Mouse (Mus musculus): ENCODE measurements around the gene Tmem131. TPM values are rescaled to one million over a fixed set of nuclear protein-coding genes. Genes with fewer than 3 reads are reported as not detected.

Gene Tmem131
- polyA plus RNA-seq, 1 experiment, result 77.7 TPM

- TF ChIP-seq POLR2A (IDR thresholded peaks at IDR 0.05; ENCODE audit: insufficient read depth, low read length), result no peak
- no peak for TF ChIP-seq CTCF (IDR thresholded peaks at IDR 0.05; ENCODE audit: low read depth, low read length)
- TF ChIP-seq EP300 (IDR thresholded peaks at IDR 0.05; ENCODE audit: insufficient read depth, low read depth, low read length), result no peak
- H3K36me3 ChIP-seq (ENCODE audit: control insufficient read depth, insufficient read depth, low read length, poor library complexity, severe bottlenecking), result peaks cover 42% of the 10 kb centered on the region
- no peaks in the 10 kb centered on the region for H3K9me3 ChIP-seq (replicated peaks; ENCODE audit: control insufficient read depth, insufficient read depth, low read length, poor library complexity, severe bottlenecking)
- H3K27ac ChIP-seq (ENCODE audit: insufficient read depth, low read length), result no peak overlapping the region
- no peaks in the 10 kb centered on the region for H3K27me3 ChIP-seq (ENCODE audit: control insufficient read depth, insufficient read depth, low read length, poor library complexity, severe bottlenecking)
- H3K9ac ChIP-seq (ENCODE audit: low read depth, poor library complexity, severe bottlenecking), result no peak overlapping the region
- peaks cover 4% of the 10 kb centered on the region for H3K4me1 ChIP-seq (ENCODE audit: control insufficient read depth, insufficient read depth, low read length)
- no peak overlapping the region for H3K4me3 ChIP-seq (ENCODE audit: low read depth, low read length)
Measured at GRCm38 (mm10) chr1:36883805-36884204, 59.7 kb downstream of the Tmem131 start.

- TF ChIP-seq POLR2A (IDR thresholded peaks at IDR 0.05; ENCODE audit: insufficient read depth, low read length) (no peak), EP300 (IDR thresholded peaks at IDR 0.05; ENCODE audit: insufficient read depth, low read depth, low read length) (no peak), CTCF (IDR thresholded peaks at IDR 0.05; ENCODE audit: low read depth, low read length) (no peak)
Measured at GRCm38 (mm10) chr1:36879154-36879553, 64.3 kb downstream of the Tmem131 start.

GRCm38 (mm10) chr1:36877126-36877525, 66.3 kb downstream of the Tmem131 start:
- no peaks in the 10 kb centered on the region for H3K4me1 ChIP-seq (ENCODE audit: control insufficient read depth, insufficient read depth, low read length)
- H3K36me3 ChIP-seq (ENCODE audit: control insufficient read depth, insufficient read depth, low read length, poor library complexity, severe bottlenecking), result peaks cover 32% of the 10 kb centered on the region
- H3K27ac ChIP-seq (ENCODE audit: insufficient read depth, low read length), result no peak overlapping the region
- no peak for TF ChIP-seq CTCF (IDR thresholded peaks at IDR 0.05; ENCODE audit: low read depth, low read length)
- no peak for TF ChIP-seq POLR2A (IDR thresholded peaks at IDR 0.05; ENCODE audit: insufficient read depth, low read length)
- no peak for TF ChIP-seq EP300 (IDR thresholded peaks at IDR 0.05; ENCODE audit: insufficient read depth, low read depth, low read length)
- H3K9me3 ChIP-seq (replicated peaks; ENCODE audit: control insufficient read depth, insufficient read depth, low read length, poor library complexity, severe bottlenecking), result no peaks in the 10 kb centered on the region
- H3K4me3 ChIP-seq (ENCODE audit: low read depth, low read length), result no peak overlapping the region
- H3K27me3 ChIP-seq (ENCODE audit: control insufficient read depth, insufficient read depth, low read length, poor library complexity, severe bottlenecking), result no peaks in the 10 kb centered on the region
- no peak overlapping the region for H3K9ac ChIP-seq (ENCODE audit: low read depth, poor library complexity, severe bottlenecking)

More at GRCm38 (mm10) chr1:36879154-36879553, 64.3 kb downstream of the Tmem131 start:
- peaks cover 22% of the 10 kb centered on the region for H3K36me3 ChIP-seq (ENCODE audit: control insufficient read depth, insufficient read depth, low read length, poor library complexity, severe bottlenecking)
- H3K9me3 ChIP-seq (replicated peaks; ENCODE audit: control insufficient read depth, insufficient read depth, low read length, poor library complexity, severe bottlenecking), result no peaks in the 10 kb centered on the region
- H3K9ac ChIP-seq (ENCODE audit: low read depth, poor library complexity, severe bottlenecking), result no peak overlapping the region
- no peak overlapping the region for H3K4me3 ChIP-seq (ENCODE audit: low read depth, low read length)
- H3K27ac ChIP-seq (ENCODE audit: insufficient read depth, low read length), result no peak overlapping the region
- peaks cover 2% of the 10 kb centered on the region for H3K4me1 ChIP-seq (ENCODE audit: control insufficient read depth, insufficient read depth, low read length)
- H3K27me3 ChIP-seq (ENCODE audit: control insufficient read depth, insufficient read depth, low read length, poor library complexity, severe bottlenecking), result no peaks in the 10 kb centered on the region

- no peak for TF ChIP-seq EP300 (IDR thresholded peaks at IDR 0.05; ENCODE audit: insufficient read depth, low read depth, low read length)
- TF ChIP-seq POLR2A (IDR thresholded peaks at IDR 0.05; ENCODE audit: insufficient read depth, low read length), result no peak
- TF ChIP-seq CTCF (IDR thresholded peaks at IDR 0.05; ENCODE audit: low read depth, low read length), result no peak
- Histone ChIP-seq H3K9ac (ENCODE audit: low read depth, poor library complexity, severe bottlenecking) (no peak overlapping the region), H3K36me3 (ENCODE audit: control insufficient read depth, insufficient read depth, low read length, poor library complexity, severe bottlenecking) (peaks cover 32% of the 10 kb centered on the region), H3K9me3 (replicated peaks; ENCODE audit: control insufficient read depth, insufficient read depth, low read length, poor library complexity, severe bottlenecking) (no peaks in the 10 kb centered on the region), H3K4me3 (ENCODE audit: low read depth, low read length) (no peak overlapping the region), H3K27me3 (ENCODE audit: control insufficient read depth, insufficient read depth, low read length, poor library complexity, severe bottlenecking) (no peaks in the 10 kb centered on the region), H3K4me1 (ENCODE audit: control insufficient read depth, insufficient read depth, low read length) (no peaks in the 10 kb centered on the region), H3K27ac (ENCODE audit: insufficient read depth, low read length) (no peak overlapping the region)
Measured at GRCm38 (mm10) chr1:36874874-36875561, 68.4 kb downstream of the Tmem131 start.

GRCm38 (mm10) chr1:36871238-36871637, 72.2 kb downstream of the Tmem131 start:
- H3K4me1 ChIP-seq (ENCODE audit: control insufficient read depth, insufficient read depth, low read length), result no peaks in the 10 kb centered on the region
- H3K27ac ChIP-seq (ENCODE audit: insufficient read depth, low read length), result no peak overlapping the region
- H3K27me3 ChIP-seq (ENCODE audit: control insufficient read depth, insufficient read depth, low read length, poor library complexity, severe bottlenecking), result no peaks in the 10 kb centered on the region
- no peak overlapping the region for H3K9ac ChIP-seq (ENCODE audit: low read depth, poor library complexity, severe bottlenecking)
- TF ChIP-seq POLR2A (IDR thresholded peaks at IDR 0.05; ENCODE audit: insufficient read depth, low read length) (no peak), CTCF (IDR thresholded peaks at IDR 0.05; ENCODE audit: low read depth, low read length) (no peak), EP300 (IDR thresholded peaks at IDR 0.05; ENCODE audit: insufficient read depth, low read depth, low read length) (no peak)
- peaks cover 7% of the 10 kb centered on the region for H3K9me3 ChIP-seq (replicated peaks; ENCODE audit: control insufficient read depth, insufficient read depth, low read length, poor library complexity, severe bottlenecking)
- peaks cover 43% of the 10 kb centered on the region for H3K36me3 ChIP-seq (ENCODE audit: control insufficient read depth, insufficient read depth, low read length, poor library complexity, severe bottlenecking)
- H3K4me3 ChIP-seq (ENCODE audit: low read depth, low read length), result no peak overlapping the region

GRCm38 (mm10) chr1:36870518-36870917, 72.9 kb downstream of the Tmem131 start:
- peaks cover 7% of the 10 kb centered on the region for H3K9me3 ChIP-seq (replicated peaks; ENCODE audit: control insufficient read depth, insufficient read depth, low read length, poor library complexity, severe bottlenecking)
- H3K27ac ChIP-seq (ENCODE audit: insufficient read depth, low read length), result no peak overlapping the region
- TF ChIP-seq CTCF (IDR thresholded peaks at IDR 0.05; ENCODE audit: low read depth, low read length), result no peak
- TF ChIP-seq EP300 (IDR thresholded peaks at IDR 0.05; ENCODE audit: insufficient read depth, low read depth, low read length), result no peak
- no peak for TF ChIP-seq POLR2A (IDR thresholded peaks at IDR 0.05; ENCODE audit: insufficient read depth, low read length)

More at GRCm38 (mm10) chr1:36870518-36870917, 72.9 kb downstream of the Tmem131 start:
- Histone ChIP-seq H3K36me3 (ENCODE audit: control insufficient read depth, insufficient read depth, low read length, poor library complexity, severe bottlenecking) (peaks cover 43% of the 10 kb centered on the region), H3K9ac (ENCODE audit: low read depth, poor library complexity, severe bottlenecking) (no peak overlapping the region), H3K27me3 (ENCODE audit: control insufficient read depth, insufficient read depth, low read length, poor library complexity, severe bottlenecking) (no peaks in the 10 kb centered on the region), H3K4me1 (ENCODE audit: control insufficient read depth, insufficient read depth, low read length) (no peaks in the 10 kb centered on the region), H3K4me3 (ENCODE audit: low read depth, low read length) (no peak overlapping the region)
